Mouse (Mus musculus) embryonic facial prominence, embryonic 14.5 days (tissue): ENCODE results near the gene Dnhd1. TPM values are rescaled to one million over a fixed set of nuclear protein-coding genes. Genes with fewer than 3 reads are reported as not detected.

ENCODE experiments used
- ATAC-seq: fragments of 200-750 bp; cut with Nextera tagmentation; 2 replicates; pipeline ENCODE4 v1.8.0; 2017; ENCODE audit warnings: low read depth, moderate number of reproducible peaks, moderate TSS enrichment
- DNase-seq: peaks from one replicate; pipeline ENCODE4 v3.0.0-alpha.2; 2015; ENCODE audit warnings: low spot score
- H3K27ac ChIP-seq: fragments of 300-500 bp; sonication (generic); replicated peaks from 2 replicates; pipeline ENCODE4 v1.5.1; 2014; ENCODE audit warnings: low read depth, mild to moderate bottlenecking, low read length, moderate library complexity
- H3K27me3 ChIP-seq: fragments of 300-500 bp; sonication (generic); replicated peaks from 2 replicates; pipeline ENCODE4 v1.6.1; 2014; ENCODE audit warnings: low read length; ENCODE audit not compliant: control insufficient read depth, insufficient read depth
- H3K36me3 ChIP-seq: fragments of 300-500 bp; sonication (generic); 2 replicates; pipeline ENCODE4 v1.6.1; 2014; ENCODE audit warnings: low read length, mixed read lengths; ENCODE audit not compliant: control insufficient read depth, insufficient read depth
- H3K4me1 ChIP-seq: fragments of 300-500 bp; sonication (generic); 2 replicates; pipeline ENCODE4 v1.6.1; 2014; ENCODE audit warnings: antibody characterized with exemption, low read length; ENCODE audit not compliant: control insufficient read depth, insufficient read depth
- H3K4me2 ChIP-seq: fragments of 300-500 bp; sonication (generic); 2 replicates; pipeline ENCODE4 v1.6.1; 2014; ENCODE audit warnings: low read depth, mild to moderate bottlenecking, low read length, moderate library complexity, mixed read lengths
- H3K4me3 ChIP-seq: fragments of 300-500 bp; sonication (generic); 2 replicates; pipeline ENCODE4 v1.5.1; 2014; ENCODE audit warnings: low read depth, mild to moderate bottlenecking, low read length
- H3K9ac ChIP-seq: fragments of 300-500 bp; sonication (generic); 2 replicates; pipeline ENCODE4 v1.6.1; 2014; ENCODE audit warnings: low read depth, mild to moderate bottlenecking, low read length, moderate library complexity, mixed read lengths
- H3K9me3 ChIP-seq: fragments of 300-500 bp; sonication (generic); 2 replicates; pipeline ENCODE4 v1.6.1; 2016; ENCODE audit warnings: low read length; ENCODE audit not compliant: control insufficient read depth
- WGBS: fragments of 180-500 bp; shearing (Covaris S2); extraction: QIAGEN DNeasy Blood & Tissue Kit; methylation state at CpG from one replicate; pipeline ENCODE4 v1.1.7; 2014; 5-methylcytosine and 5-hydroxymethylcytosine counted together
- polyA plus RNA-seq: library from polyadenylated mRNA; unstranded; fragments of >200 nt; fragmentation: Nextera tagmentation; extraction: Ambion mirVana; gene quantifications from 2 replicates; pipeline ENCODE4 v1.2.1, GENCODE M21; 2014

Gene Dnhd1
- polyA plus RNA-seq, 1 experiment from 2014 or later, result 2.3 TPM

- no peaks in the 10 kb centered on the region for H3K27me3 ChIP-seq
- no peak overlapping the region for H3K4me3 ChIP-seq
- H3K27ac ChIP-seq, result no peak overlapping the region
- peaks cover 77% of the 10 kb centered on the region for H3K36me3 ChIP-seq
- H3K4me1 ChIP-seq, result no peaks in the 10 kb centered on the region
- H3K4me2 ChIP-seq, result no peak overlapping the region
- H3K9ac ChIP-seq, result no peak overlapping the region
- no peak for DNase-seq
- no peaks in the 10 kb centered on the region for H3K9me3 ChIP-seq
- ATAC-seq, result peak; percentile 37; the same call in 1 of the 2 replicates
- 70% methylated on average over 3 of the region's 3 CpGs for WGBS
Observed at GRCm38 (mm10) chr7:105619701-105620100, 30.9 kb upstream of the Dnhd1 start.

GRCm38 (mm10) chr7:105621053-105621452, 29.6 kb upstream of the Dnhd1 start:
- 81% methylated on average over 4 of the region's 4 CpGs for whole genome bisulfite sequencing
- H3K27ac ChIP-seq, result no peak overlapping the region

GRCm38 (mm10) chr7:105621646-105622292, 28.9 kb upstream of the Dnhd1 start:
- 60% methylated on average over 8 of the region's 8 CpGs for WGBS
- no peaks in the 10 kb centered on the region for H3K9me3 ChIP-seq
- DNase-seq (peak; percentile 44), ATAC-seq (0 out of 2 replicates have a peak, but pooled peaks have one; percentile 19)
- no peak overlapping the region for H3K9ac ChIP-seq
- H3K36me3 ChIP-seq, result peaks cover 67% of the 10 kb centered on the region
- no peaks in the 10 kb centered on the region for H3K4me1 ChIP-seq
- H3K4me3 ChIP-seq, result no peak overlapping the region
- no peak overlapping the region for H3K4me2 ChIP-seq
- no peak overlapping the region for H3K27ac ChIP-seq
- H3K27me3 ChIP-seq, result no peaks in the 10 kb centered on the region

More at GRCm38 (mm10) chr7:105621053-105621452, 29.6 kb upstream of the Dnhd1 start:
- H3K9me3 ChIP-seq, result no peaks in the 10 kb centered on the region
- no peak for DNase-seq
- no peak overlapping the region for H3K9ac ChIP-seq
- H3K4me3 ChIP-seq, result no peak overlapping the region
- no peaks in the 10 kb centered on the region for H3K27me3 ChIP-seq
- no peaks in the 10 kb centered on the region for H3K4me1 ChIP-seq
- peaks cover 73% of the 10 kb centered on the region for H3K36me3 ChIP-seq
- no peak for ATAC-seq
- no peak overlapping the region for H3K4me2 ChIP-seq

- no peak overlapping the region for H3K27ac ChIP-seq
- 65% methylated on average over 6 of the region's 6 CpGs for WGBS
- no peaks in the 10 kb centered on the region for H3K9me3 ChIP-seq
- H3K4me3 ChIP-seq, result no peak overlapping the region
- ATAC-seq (no peak), DNase-seq (no peak)
- H3K27me3 ChIP-seq, result no peaks in the 10 kb centered on the region
- H3K9ac ChIP-seq, result no peak overlapping the region
- peaks cover 33% of the 10 kb centered on the region for H3K36me3 ChIP-seq
- H3K4me1 ChIP-seq, result 0 out of 2 replicates have a peak, but pooled peaks cover 4% of the 10 kb centered on the region
- H3K4me2 ChIP-seq, result no peak overlapping the region
Observed at GRCm38 (mm10) chr7:105625397-105625796, 25.2 kb upstream of the Dnhd1 start.

- Histone ChIP-seq H3K4me2 (no peak overlapping the region), H3K9me3 (no peaks in the 10 kb centered on the region), H3K27ac (no peak overlapping the region), H3K4me3 (no peak overlapping the region), H3K36me3 (peaks cover 20% of the 10 kb centered on the region), H3K4me1 (0 out of 2 replicates have a peak, but pooled peaks cover 4% of the 10 kb centered on the region), H3K9ac (no peak overlapping the region), H3K27me3 (no peaks in the 10 kb centered on the region)
- 67% methylated on average over 2 of the region's 3 CpGs for WGBS
- DNase-seq (peak; percentile 73), ATAC-seq (no peak)
Observed at GRCm38 (mm10) chr7:105628633-105629032, 22.0 kb upstream of the Dnhd1 start.

GRCm38 (mm10) chr7:105632551-105632972, 18.1 kb upstream of the Dnhd1 start:
- ATAC-seq, result no peak
- Histone ChIP-seq H3K27ac (no peak overlapping the region), H3K4me1 (0 out of 2 replicates have a peak, but pooled peaks cover 4% of the 10 kb centered on the region)

GRCm38 (mm10) chr7:105633127-105633800, 17.4 kb upstream of the Dnhd1 start, which contains the start of gene Trim3:
Gene Trim3 (minus strand): TSS chr7:105633571.
- peak; percentile 95 for DNase-seq
- Histone ChIP-seq H3K9ac (peak within 1 kb of the TSS; percentile 85), H3K9me3 (no peaks in the 10 kb centered on the region), H3K4me1 (0 out of 2 replicates have a peak, but pooled peaks cover 4% of the 10 kb centered on the region), H3K36me3 (peaks cover 31% of the 10 kb centered on the region), H3K27me3 (no peaks in the 10 kb centered on the region), H3K27ac (peak within 1 kb of the TSS; percentile 81; the same call in 1 of the 2 replicates), H3K4me2 (peak within 1 kb of the TSS; percentile 83), H3K4me3 (peak within 1 kb of the TSS; percentile 92)
- WGBS, result under 1% methylated on average over 28 of the region's 71 CpGs
- ATAC-seq, result peak; percentile 93

More at GRCm38 (mm10) chr7:105632551-105632972, 18.1 kb upstream of the Dnhd1 start:
- Histone ChIP-seq H3K4me2 (peak overlapping the region; percentile 83), H3K36me3 (peaks cover 24% of the 10 kb centered on the region), H3K9ac (peak overlapping the region; percentile 85), H3K27me3 (no peaks in the 10 kb centered on the region), H3K4me3 (peak overlapping the region; percentile 92), H3K9me3 (no peaks in the 10 kb centered on the region)
- 18% methylated on average over 3 of the region's 4 CpGs for WGBS
- no peak for DNase-seq

- Histone ChIP-seq H3K9me3 (no peaks in the 10 kb centered on the region), H3K4me3 (peak overlapping the region; percentile 92), H3K27me3 (no peaks in the 10 kb centered on the region), H3K9ac (peak overlapping the region; percentile 85), H3K36me3 (peaks cover 34% of the 10 kb centered on the region), H3K27ac (peak overlapping the region; percentile 81; the same call in 1 of the 2 replicates), H3K4me1 (0 out of 2 replicates have a peak, but pooled peaks cover under 1% of the 10 kb centered on the region), H3K4me2 (peak overlapping the region; percentile 83)
- ATAC-seq (no peak; the same call in 1 of the 2 replicates), DNase-seq (no peak)
- 4% methylated on average over 10 of the region's 10 CpGs for whole genome bisulfite sequencing
Observed at GRCm38 (mm10) chr7:105633801-105634135, 16.9 kb upstream of the Dnhd1 start.
